Mouse (Mus musculus) frontal cortex, postnatal 14 days (tissue): ENCODE measurements at regions not wholly inside any gene's neighbourhood (a gene's known extent, or its start where the extent isn't known, plus 50 kb on each side); places are given as distances from the start of the nearest gene placed in this dataset.
"Not testable (repeated sequence)": the region's sequence is repeated elsewhere in the genome, so short reads cannot be mapped to it uniquely, and the experiment has no call there.

ENCODE experiments used
- DNase-seq, 2 experiments: peaks; one replicate each; pipeline ENCODE4 v3.0.0; 2022; ENCODE audit warnings: low spot score in 2 of 2

DNA sequence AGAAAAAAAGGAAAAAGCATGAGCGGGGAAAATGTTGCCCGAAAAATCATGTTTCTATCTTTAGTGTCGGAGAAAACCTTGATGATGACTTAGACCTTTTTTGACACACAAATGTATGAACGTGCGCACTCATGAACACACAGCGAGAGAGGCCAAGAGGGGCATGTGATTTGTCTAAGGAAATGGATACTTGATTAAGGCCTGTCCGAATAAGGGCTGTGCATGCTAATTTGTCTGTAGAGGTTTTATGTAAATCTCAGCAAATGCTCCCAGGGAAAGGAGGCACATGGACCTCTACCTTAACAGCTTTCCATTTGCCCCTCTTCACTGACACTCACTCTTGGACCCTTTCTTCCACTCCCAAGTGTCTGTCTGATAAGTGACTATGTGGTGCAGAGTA, 182.5 kb upstream of the Rgma start:
- no peak for DNase-seq

DNA sequence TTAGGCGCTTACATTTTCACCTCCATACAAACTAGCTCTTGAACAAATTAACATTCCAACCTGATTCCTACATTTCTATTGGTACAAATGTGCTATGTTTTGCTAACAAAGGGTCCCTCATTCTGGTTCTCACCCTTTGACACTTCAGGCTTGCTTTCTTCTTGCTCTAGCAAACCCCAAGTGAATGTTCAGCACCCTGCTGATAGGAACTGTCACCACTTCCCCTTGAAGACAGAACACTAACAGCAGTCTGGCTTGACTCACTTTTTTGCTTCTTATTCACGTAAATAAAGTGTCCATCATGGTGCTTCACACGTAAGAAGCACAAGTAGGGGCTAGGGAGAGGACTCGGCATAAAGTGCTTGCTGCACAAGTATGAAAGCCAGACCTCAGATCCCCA, 180.0 kb upstream of the Rgma start:
- no peak for DNase-seq

DNA sequence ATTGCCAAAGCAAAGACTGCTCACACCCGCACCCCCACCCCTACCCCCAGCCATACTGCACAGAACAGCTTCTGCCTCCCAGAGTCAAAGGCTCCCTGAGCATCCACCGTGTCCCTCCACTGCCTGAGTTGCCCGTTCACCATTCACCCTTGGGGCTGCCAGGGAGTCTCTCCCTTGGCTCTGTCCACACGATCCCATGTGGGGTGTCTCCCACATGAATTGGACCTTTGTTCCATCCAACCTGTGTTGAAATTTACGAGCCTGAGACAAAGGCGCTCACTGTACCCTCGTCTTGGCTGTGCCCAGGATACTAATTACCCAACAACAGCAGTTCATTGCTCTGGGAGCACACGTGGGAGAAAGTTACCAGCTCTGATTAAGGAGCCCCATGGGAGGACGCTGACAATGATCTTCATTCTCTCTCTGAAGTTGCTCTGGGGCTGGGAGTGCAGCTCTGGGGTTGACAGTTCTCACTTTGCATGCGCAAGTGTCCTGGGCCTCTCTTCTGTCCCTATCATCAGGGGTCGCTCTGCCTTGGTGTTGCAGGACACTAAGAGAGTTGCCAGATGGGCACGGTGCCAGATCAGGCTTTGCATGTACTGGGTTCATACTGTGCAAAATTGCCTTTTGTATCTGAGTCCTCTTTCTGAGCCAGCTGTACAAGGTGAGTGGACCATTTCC, 178.3 kb upstream of the Rgma start:
- DNase-seq = peak in 1 of 2 experiments; percentile 60

DNA sequence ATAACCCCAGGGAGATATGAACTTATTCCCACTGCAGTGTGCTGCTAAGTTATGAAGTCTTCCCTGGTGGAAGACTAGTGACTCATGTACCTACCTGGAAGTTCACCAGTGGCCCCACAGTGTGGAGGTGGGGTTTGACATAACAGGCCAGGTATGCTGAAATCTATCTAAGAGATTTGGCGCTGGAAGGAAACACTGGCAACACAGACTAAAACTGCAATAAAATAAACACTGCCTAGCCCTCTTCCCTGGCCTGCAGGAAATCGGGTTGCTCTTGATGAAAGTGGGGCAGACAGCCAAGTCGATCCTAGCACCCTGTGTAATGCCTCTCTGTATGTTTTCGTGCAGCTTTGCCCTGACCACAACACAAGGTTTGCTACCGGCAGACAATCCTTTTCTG, 177.2 kb upstream of the Rgma start:
- no peak for DNase-seq

DNA sequence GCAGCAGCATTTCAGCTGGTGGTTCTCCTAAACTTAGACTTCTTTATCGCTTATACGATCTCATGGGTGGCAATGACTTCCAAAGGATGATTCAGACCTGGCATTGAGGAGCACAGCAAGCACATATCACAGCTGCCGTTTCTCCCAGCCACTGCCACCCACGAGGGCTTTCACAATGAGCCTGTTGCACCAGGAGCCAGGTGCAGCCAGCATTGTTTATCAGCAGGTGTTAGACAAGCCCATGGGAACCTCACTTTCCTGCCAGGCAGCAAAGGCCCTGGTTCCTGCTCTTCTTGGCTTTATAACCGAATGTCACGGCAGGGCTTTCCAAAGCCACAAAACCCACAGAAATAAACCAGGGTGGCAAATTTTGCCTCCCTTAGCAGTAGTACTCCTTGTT, 175.3 kb upstream of the Rgma start:
- no peak for DNase-seq

DNA sequence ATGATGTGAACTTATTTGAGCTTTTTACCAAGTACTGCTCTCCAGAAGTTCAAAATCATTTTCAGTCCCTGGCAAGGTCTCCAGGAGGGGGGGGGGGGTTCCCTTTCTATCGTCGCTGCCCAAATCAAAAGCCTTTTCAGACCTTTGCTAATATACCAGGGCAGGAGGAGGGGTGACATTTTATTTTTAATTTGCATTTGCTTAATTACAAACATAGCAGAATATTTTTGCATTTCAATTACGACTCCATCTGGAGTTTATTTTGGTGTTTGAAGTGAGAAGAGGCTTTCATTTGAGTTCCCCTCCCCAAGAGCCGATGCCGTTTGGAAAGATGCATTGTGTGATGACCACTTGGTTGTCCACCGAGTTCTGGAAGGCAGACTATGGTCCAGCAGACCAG, 174.0 kb upstream of the Rgma start:
- DNase-seq = no peak

DNA sequence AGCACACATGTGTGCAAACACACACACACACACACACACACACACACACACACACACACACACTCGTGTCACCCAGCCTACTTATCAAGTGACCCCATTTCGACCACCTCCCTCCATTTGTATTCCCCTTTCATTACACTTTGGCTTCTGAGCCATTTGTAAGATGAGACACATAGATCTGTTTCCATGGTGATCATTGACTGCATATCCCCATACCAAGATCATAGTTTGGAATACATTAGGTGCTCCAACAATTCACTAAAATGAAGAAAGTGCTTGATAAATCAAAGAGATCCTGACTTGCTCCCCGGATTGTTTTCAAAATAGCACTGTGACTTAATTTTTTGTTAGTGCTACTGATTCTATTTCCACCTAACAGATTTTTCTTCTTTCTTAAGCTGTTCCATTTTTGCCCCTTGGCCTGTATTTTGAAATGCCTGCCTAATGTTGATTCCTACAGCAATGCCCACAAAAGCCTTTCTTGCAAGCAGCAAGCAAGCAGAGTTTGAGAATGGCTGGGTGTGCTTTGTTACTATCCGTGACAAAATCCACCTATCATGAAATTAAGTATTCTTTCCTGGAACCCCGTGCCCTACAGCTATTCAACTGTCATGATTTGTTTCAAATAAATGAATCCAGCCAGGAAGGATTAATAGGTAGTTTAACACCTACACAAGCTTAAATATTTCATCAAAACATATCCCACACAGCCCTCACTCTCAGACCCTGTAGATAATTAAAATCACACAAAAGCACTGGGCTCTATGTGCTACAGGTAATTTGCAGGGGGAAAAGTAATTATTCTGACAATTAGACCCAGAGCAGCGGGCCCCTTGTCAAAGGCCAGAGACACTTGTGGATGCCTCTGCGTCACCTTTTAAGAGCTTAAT, 168.1 kb upstream of the Rgma start:
- DNase-seq = no peak

DNA sequence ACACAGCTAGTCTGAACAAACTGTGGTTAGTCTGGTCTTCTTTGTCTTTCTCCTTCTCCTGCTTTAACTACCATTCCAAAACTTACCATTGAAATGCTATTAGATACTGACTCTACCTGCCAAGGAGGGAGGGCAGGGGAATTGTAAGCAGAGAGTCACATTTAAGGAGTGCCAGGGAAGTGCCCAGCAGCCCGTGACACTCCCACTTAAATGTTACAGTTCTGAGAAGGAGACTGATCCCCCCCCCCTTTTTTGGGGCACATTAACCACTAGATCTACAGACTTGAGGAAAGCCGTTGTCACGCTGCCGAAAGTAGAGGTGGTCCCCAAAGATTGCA, 166.9 kb upstream of the Rgma start:
- no peak for DNase-seq

DNA sequence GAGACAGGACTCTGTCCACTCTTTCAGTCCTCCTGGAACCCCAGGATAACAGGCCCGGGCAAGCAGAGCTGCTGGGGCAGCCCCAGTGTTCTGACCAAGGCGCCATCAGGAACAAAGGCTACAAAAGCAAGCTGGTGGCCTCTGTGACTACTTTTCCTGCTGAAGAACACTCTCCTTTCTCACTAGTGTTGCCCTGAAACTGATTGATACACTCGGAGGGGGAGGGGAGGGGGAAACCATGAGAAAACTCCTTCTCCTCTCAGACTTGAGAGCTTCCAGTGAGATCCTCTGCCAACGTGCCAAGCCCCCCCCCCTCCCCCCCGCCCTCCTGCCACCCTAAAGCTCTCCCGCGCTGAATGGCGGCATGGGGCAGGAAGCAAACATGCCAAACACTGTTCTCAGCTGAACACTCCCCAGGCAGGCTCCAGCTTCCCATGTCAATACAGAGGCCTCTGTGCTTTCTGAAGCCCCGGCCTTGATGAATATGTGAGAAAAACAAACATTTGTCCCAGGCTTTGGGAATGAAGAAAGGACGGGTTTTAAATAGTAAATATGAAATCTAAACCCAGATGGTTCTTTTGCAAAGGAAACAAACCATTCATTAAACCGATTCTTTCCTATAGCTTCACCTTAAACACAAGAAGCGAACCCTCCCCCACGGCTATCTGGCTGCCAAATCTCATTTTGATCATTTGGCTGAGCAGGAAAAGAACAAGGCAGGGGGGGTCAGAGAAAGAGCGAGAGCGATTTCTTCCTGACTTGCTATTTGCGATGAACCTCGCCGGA, 166.3 kb upstream of the Rgma start:
- DNase-seq = no peak

DNA sequence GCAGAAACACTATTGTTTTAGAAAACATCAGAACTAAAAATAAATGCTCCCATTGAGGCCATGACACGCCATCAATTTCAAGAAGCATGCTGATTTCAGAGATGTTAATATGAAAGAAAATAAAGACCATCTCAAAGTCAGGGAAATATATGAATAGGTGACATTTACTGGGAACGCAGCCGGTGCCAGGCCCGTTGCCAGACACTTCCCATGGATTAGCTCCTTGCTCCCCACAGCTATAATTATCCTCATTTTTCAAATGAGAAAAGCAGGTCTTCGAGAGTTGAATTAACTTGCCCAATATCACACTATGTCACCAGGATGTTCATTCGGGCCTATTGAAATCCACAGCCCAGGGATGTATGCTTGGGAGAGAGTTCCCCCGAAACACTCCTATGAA, 165.2 kb upstream of the Rgma start:
- DNase-seq = no peak

DNA sequence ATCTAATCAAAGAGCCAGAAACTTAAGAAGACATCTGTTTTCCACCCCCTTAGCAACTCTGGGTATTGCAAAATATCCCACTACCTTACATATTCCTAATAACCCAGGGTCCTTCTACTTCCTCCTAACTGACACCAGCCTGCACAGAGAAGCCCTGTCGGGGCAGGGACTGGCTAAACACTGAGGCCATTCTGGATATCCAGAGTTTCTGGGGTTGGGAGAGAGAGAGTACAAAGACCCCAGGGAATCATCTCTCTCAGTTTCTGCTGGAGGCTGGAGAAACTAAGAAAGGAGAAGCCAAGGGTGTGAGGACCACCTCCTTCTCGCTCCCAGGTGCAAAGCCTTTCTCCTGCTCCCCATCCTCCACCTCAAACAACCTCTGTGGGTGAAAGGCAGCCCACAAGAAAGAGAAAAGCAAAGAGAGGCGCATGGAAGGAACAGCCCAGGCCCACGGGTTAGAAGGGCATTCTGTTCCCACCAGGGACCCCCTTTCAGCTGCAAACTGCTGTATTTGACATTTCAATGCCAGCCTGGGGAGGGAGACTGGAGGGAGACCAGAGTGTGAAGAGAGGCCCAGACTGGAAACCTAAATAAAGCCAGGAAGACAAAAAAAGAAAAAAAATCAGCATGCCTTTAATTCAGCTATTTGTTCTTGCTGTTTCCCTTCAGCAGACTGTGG, 152.9 kb upstream of the Rgma start:
- no peak for DNase-seq

DNA sequence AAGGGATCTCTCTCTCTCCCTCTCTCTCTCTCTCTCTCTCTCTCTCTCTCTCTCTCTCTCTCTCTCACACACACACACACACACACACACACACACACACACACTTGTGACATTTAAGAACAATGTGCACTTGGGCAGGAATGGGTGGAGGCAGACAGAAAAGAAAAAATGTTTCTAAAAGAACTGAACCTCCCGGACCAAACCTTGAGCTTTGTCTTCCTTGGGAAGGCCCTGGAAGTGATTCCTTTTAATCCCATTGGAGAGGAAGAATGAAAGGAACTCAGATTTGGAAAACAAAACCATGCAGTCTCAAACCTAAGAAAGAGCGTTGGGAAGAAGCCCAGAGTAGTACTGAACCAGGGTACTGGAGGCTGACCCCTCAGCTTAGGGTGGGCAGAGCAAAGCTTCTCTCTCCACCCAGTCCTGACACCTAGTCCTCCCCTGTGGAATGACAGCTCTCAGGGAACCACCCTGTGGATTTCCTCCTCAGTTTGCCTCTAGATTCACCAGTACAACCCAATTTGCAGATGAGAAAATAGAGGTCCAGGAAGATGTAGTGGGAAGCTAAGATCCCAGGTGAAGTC, 152.3 kb upstream of the Rgma start:
- no peak for DNase-seq

DNA sequence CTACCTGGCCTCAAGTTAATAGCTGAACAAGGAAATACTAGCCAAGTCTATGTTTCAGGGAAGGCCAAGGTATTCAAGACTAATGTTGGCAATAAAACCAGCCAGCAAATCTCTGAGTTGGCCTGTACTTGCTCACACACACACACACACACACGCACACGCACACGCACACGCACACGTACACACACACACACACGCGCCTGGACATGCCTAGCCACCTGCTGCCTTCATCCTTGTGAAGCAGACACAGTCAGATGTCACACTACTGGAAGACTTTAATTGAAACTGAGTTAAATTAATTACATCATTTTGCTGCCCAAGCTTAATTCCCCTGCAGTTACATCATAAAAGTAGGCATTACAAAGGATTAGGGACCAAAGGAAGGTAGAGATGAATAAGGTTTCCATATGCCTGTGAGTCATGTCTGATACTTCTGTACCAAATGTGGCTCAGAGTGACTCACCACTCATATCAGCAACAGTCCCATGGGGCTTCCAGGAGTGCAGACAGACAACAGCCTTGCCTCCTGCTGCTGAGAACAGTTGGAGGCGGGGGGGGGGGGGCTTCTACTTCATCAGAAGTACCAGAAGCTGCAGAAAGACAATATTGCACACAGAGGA, 141.7 kb upstream of the Rgma start:
- no peak for DNase-seq

DNA sequence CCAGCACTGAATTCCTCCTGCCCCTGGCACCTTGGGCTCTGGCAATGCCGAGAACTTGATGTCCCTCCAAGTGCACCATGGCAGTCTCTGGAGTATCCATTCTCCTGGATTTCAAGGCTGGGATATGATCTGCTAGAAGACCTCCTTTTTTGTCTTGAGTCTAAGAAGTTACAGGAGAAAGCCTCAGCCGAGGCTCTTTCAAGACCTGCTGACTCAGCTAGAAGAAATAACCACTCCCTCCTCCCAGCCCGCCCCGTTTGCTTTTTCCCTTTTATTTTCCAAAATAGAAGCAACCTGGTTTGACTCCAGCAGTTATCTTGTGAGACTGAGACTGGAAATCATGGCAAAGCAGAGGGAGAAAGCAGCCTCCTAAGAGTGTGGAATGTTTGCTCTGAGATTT, 136.8 kb upstream of the Rgma start:
- DNase-seq = no peak

DNA sequence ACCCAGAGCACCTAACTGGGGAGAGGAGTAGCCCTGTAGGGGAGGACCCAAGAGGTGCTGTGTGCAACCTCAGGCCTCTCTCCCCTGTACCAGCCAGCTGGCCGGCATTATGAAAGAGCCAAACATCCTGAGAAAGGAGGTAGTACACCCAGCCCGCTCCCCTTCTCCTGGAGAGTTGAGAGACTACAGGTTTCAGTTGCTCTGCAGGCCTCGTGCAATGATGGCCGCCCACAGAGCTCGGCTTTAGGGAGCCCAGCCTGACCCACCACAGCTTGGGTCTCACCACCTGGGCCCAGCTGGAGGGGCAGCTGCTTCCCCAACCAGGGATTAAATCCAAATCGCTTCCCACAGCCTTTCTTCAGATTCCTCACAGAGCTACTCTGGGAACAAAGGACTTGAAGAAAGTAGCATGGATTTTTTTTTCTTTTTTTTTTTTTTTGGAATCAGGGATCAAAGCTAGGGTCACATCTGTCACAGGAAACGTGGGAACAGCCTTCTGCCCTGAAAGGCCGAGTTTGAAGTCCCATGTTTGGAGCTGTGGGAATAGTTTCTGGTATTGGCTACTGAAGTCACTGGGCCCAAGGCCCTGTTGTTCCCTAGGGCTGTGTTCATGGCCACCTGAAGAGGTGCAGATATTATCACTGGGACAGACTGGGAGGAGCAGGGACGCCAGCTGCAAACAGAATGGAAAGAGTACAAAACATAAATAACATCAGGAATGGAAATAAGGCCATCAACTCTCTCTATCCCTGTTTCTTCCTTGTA, 131.5 kb upstream of the Rgma start:
- DNase-seq = no peak

DNA sequence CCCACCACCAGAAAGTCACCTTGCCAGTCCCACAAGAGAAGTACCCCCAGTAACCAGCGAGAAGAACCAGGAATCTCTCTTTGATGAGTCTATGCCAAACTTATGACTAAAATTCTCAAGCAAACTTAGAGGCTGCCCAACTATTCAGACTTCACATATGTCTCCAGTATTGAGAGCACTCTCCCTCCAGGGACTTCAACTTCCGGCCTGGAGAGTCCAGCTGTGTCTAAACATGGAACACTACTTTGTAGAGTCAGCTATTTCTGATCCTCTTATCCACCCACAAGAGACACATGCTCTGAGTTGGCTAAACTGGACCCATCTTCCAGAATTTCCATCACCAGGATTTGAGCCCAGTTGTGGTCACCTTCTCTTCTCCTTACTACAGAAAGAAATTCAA, 129.9 kb upstream of the Rgma start:
- no peak for DNase-seq

DNA sequence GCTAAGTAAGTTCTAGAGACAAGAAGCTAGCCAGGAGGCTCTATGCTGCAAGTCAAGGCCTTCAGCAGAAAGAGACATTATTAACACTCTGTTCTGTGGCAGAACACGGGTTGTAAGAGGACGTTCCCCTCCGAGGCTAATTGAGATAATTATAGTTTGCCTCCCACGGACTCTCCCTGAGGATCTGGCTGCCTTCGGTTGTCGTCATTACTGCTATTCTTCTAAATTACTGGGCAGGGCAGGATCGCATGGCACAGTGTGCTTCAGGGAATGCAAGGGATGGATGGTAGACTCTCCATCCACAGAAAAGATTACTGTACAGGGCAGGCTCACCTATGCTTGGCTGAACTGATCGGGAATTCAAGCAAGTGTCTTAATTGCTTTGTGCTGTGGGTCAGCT, 124.7 kb upstream of the Rgma start:
- DNase-seq = no peak

DNA sequence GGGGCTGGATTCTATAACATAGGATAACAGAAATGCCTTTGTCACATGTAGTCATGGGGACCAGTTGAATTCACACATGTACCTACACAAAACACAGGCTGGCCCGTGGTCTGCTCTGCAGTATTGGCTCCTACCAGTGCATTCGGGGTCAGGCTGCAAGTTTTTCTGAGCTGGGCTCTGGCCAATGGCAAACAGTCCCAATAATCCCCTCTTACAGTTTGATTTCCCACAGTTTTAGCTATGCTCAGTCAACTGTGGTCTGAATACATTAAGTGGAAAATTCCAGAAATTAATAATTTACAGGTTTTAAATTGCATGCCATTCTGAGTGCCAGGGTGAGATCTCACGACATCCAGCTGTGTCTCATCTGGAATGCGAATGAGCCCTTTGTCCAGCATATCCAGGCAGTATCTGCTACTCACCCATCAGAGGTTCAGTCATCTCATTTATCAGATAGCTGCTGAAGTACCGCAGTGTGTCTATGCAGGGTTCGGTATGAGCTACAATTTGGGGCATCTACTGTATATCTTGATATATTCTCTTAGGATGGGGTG, 124.0 kb upstream of the Rgma start:
- no peak for DNase-seq

DNA sequence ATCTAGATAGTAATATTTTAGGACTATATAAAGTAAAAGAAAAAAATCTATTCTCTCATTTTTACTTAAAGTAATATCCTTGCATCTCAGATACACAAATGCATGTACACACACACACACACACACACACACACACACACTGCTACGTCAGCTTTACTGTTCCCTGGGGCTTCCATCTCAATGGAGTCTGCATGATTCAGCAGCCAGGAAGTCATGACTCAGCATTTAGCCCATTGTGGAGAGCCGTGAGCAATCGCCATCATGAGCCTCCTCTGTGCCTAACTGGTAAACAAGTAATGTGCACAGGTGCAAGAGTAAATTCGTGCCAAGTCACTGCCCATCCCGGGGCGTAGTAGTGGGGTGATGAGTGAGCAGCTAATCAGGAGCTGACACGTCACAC, 120.3 kb upstream of the Rgma start:
- DNase-seq = not testable (repeated sequence)

DNA sequence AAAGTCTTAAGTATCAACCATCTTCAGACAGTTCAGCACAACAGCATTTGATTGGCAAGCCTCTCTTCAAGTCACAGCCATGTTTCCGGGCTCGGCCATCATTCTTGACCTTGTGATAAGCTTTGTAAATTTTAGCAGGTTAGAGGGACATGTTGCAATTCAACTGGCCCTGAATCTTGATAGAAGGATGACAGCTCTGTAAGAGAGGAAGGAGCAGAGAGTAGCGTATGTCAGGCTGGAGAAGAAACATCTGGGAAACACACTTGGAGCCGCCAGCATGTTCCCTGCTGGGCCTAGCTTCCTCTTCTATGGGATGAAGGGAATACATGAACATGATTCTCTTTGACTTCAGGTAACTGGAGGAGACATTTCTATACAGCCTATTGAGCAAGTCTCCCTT, 115.2 kb upstream of the Rgma start:
- no peak for DNase-seq
